Mouse (Mus musculus) cerebellum, postnatal 4 days (tissue): Measurements from ENCODE around the gene Nf2.
A peak's percentile ranks its signal among the peaks of the same experiment; 100 is the strongest.
"Not testable (repeated sequence)": the region's sequence is repeated elsewhere in the genome, so short reads cannot be mapped to it uniquely, and the experiment has no call there.

Experiments used
- DNase-seq, 2 experiments: peaks; one replicate each; pipeline ENCODE4 v3.0.0; 2022; ENCODE audit warnings: low spot score in 2 of 2, mixed read lengths in 1 of 2

Nf2 gene

DNA sequence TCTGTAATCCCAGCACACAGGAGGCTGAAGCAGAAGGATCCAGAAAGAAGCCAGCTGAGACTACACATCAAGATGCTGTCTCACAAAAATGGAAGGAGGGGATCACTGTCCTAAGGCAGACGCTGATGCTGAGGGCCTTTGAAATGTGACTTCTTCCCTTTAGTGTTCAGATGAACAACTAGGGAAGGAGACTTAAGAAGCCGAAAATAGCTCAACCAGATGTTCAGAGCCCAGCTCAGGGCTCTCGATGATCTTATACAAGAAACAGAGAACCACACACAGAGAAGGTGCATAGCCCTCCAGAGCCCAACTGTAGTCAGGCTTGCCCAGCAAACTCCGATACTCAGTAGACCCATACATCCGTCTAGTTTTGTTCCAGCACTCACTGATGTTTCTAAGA is 12.0 kb downstream of the Nf2 start:
- no peak for DNase-seq

GRCm38 (mm10) chr11:4836755-4837154 is 12.6 kb downstream of the Nf2 start:
- peak in 1 of 2 experiments; percentile 50 for DNase-seq

GRCm38 (mm10) chr11:4835436-4835835 is 13.9 kb downstream of the Nf2 start:
- no peak for DNase-seq

- no peak for DNase-seq
These were observed 15.9 kb downstream of the Nf2 start for GRCm38 (mm10) chr11:4833295-4833939.

DNA sequence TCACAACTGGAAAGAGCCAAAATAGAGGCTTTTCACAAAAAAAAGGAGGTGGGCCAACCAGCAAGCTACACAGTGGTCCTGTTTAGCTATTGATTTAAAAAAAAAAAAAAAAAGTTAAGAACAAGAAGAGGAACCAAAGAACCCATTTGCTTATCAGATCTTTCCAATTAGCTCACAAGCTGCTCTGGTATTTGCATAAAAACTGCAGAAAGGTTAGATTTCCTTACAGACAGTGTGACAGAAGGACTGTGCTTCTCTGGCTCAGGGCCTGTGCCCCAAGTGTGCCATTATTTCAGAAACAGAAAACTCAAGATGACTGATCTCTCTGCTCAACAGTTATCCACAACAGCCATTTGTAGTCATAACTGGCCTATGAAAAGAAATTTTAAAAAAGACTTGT is 18.3 kb downstream of the Nf2 start:
- no peak for DNase-seq

GRCm38 (mm10) chr11:4827916-4828315 is 21.4 kb downstream of the Nf2 start:
- no peak for DNase-seq

DNA sequence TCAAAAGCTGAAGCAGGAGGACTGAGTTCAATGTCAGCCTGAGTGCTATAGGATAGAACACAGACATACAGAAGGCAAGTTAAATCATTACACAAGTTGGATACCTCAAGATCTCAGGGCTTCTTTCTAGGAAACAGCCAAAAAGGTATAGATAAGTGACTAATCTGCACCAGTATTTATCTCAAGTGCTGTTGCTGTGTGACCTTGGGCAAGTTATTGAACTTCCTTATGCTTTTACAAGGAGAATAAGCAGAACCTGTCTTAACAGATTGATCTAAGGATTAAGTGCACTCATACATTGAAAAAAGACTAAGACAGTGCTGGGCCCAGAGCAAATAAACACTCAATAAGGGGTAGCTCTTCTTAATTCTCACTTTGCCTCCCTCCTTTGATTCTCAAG is 22.0 kb downstream of the Nf2 start:
- DNase-seq = no peak

- DNase-seq = no peak
These were observed 23.1 kb downstream of the Nf2 start for GRCm38 (mm10) chr11:4826152-4826778.

DNA sequence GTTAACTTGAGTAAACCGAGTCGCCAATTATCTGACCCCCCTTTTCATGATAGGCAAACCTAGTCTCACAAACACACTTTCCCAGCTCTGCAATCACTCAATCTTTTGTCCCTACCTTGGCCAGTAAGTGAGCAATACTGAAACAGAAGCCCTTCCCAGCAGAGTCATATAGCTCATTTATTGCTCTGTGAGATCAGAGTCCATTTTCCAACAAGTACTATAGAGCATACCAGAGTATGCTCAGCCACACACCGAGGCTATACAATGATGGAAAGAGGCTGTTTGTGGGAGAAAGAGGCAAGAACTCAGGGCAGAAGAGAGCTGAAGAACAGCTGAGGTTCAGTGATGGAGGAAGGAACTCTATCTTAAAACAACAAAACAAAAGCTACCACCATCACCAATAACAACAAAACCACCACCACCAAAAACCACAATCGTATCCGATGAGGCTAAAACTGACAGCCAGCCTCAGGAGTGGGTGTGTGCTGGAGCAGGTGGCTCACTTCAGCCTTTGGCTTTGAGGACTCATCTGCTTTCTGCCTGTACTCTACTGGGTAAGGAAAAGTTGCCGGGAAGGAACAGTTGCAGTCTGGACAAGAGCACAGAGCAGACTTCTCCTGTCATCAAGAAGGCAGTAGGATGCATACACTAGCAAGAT is 25.6 kb downstream of the Nf2 start:
- DNase-seq = no peak

- DNase-seq = not testable (repeated sequence)
These were observed 26.9 kb downstream of the Nf2 start for GRCm38 (mm10) chr11:4822446-4822842.

GRCm38 (mm10) chr11:4821492-4822445 is 27.6 kb downstream of the Nf2 start:
- no peak for DNase-seq

GRCm38 (mm10) chr11:4814507-4815450 is 34.6 kb downstream of the Nf2 start:
- no peak for DNase-seq

GRCm38 (mm10) chr11:4808311-4808710 is 41.0 kb downstream of the Nf2 start:
- no peak for DNase-seq

DNA sequence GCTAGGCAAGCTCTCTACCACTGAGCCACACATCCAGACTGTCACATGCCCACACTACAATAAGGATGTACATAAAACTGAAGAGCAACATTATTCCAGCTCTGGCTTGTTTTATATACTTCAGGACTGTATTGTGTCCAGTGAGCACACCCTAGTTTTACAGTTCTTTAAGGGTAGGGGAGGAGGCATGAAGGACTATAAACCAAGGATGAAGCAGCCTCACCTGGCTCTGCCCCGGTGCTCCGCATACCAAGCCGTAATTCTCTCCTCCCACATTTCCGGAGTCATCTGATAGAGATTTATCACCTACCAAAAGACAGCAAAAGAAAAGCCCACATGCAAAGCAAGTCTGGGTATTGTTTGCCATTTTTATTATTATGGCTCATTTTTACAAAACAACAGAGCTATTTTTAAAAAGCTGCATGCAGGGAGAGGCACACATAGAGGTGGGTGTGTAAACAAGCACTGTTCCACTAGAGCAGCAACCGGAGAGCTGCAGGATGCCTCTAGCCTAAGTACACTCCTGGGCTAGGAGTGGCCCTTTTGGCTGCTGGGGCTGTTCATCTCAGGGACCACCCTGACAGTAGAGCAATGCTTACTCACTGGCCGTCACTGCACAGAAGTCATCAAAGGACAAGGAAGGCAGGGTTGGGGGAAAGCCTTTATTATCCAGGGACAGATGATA is 43.2 kb downstream of the Nf2 start:
- DNase-seq = no peak

- no peak for DNase-seq
These were observed 44.3 kb downstream of the Nf2 start for GRCm38 (mm10) chr11:4804921-4805562.

- no peak for DNase-seq
These were observed 45.4 kb downstream of the Nf2 start for GRCm38 (mm10) chr11:4803951-4804350.

- DNase-seq = no peak
These were observed 45.9 kb downstream of the Nf2 start for GRCm38 (mm10) chr11:4803426-4803825.

DNA sequence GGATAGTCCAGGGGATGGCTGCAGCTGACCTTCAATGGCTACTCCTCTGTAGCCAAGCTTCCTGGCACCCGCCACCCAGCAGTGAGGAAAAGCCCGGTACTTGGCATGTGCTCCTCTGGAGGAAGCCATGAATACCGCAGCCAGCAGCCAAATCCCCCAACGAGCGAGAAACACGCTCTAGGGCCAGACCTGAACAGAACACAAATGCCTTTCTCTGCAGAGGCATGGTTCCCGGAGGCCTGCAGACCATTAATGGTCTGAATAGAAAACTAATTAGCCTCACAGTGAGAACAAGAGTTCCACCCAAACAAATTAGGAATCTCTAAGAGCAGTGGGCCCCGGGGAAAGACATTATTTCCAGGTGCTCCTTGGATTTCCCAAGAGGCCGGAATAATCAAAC is 46.3 kb downstream of the Nf2 start:
- peak in 1 of 2 experiments; percentile 50 for DNase-seq

- DNase-seq = not testable (repeated sequence)
These were observed 46.9 kb downstream of the Nf2 start for GRCm38 (mm10) chr11:4802401-4802800.

GRCm38 (mm10) chr11:4800654-4801053 is 48.7 kb downstream of the Nf2 start:
- DNase-seq = no peak
